Mouse (Mus musculus): ENCODE results near the gene Foxn3.

DNA sequence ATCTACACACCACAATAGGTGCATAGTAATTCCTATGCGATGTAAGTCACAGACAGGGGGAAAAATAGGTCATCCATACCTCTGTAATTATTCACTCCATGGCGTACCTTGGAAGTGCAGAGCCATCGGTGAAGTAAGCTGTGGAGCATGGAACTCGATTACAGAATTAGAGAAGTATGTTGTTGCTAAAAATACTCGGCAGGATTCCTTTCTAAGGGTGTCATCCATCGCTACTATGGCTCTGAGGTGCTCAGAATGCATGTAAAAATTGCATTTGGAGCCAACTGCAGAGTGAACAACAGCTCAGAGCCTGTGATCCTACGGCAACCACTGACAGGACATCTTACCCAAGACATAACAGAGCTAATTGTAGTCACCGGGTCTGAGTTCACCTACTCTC, 206.7 kb downstream of the Foxn3 start:
- TF ChIP-seq CTCF (IDR thresholded peaks at IDR 0.05) (no peak), EP300 (IDR thresholded peaks at IDR 0.05) (peak; percentile 35; the same call in 1 of the 2 replicates)
